Mouse (Mus musculus) midbrain, embryonic 16.5 days (tissue): ENCODE data around the gene Syt8. TPM values are rescaled to one million over a fixed set of nuclear protein-coding genes. Genes with fewer than 3 reads are reported as not detected.

Experiments
- ATAC-seq: fragments of 200-750 bp; cut with Nextera tagmentation; 2 replicates; pipeline ENCODE4 v1.8.0; 2017; ENCODE audit warnings: moderate TSS enrichment
- H3K27ac ChIP-seq: fragments of 300-500 bp; sonication (generic); 2 replicates; pipeline ENCODE4 v1.5.1; 2014; ENCODE audit warnings: mild to moderate bottlenecking, low read length, mixed read lengths
- H3K27me3 ChIP-seq: fragments of 300-500 bp; sonication (generic); 2 replicates; pipeline ENCODE4 v1.6.1; 2014; ENCODE audit warnings: low read depth, low read length, mixed read lengths; ENCODE audit not compliant: control insufficient read depth, insufficient read depth
- H3K36me3 ChIP-seq: fragments of 300-500 bp; sonication (generic); 2 replicates; pipeline ENCODE4 v1.6.1; 2014; ENCODE audit warnings: mild to moderate bottlenecking, low read length, moderate library complexity, mixed read lengths; ENCODE audit not compliant: control insufficient read depth, insufficient read depth
- H3K4me1 ChIP-seq: fragments of 300-500 bp; sonication (generic); 2 replicates; pipeline ENCODE4 v1.6.1; 2014; ENCODE audit warnings: mild to moderate bottlenecking, low read length, mixed read lengths; ENCODE audit not compliant: control insufficient read depth, insufficient read depth
- H3K4me2 ChIP-seq: fragments of 300-500 bp; sonication (generic); 2 replicates; pipeline ENCODE4 v1.6.1; 2014; ENCODE audit warnings: mild to moderate bottlenecking, low read length, mixed read lengths
- H3K4me3 ChIP-seq: fragments of 300-500 bp; sonication (generic); 2 replicates; pipeline ENCODE4 v1.5.1; 2014; ENCODE audit warnings: low read depth, mild to moderate bottlenecking, low read length, moderate library complexity, mixed read lengths
- H3K9ac ChIP-seq: fragments of 300-500 bp; sonication (generic); 2 replicates; pipeline ENCODE4 v1.6.1; 2014; ENCODE audit warnings: low read depth, low read length, mixed read lengths
- H3K9me3 ChIP-seq: fragments of 300-500 bp; sonication (generic); replicated peaks from 2 replicates; pipeline ENCODE4 v1.6.1; 2014; ENCODE audit warnings: mild to moderate bottlenecking, low read length, mixed read lengths; ENCODE audit not compliant: control insufficient read depth, poor library complexity, severe bottlenecking
- WGBS: fragments of 180-500 bp; shearing (Covaris S2); extraction: QIAGEN DNeasy Blood & Tissue Kit; methylation state at CpG from one replicate; pipeline ENCODE4 v1.1.7; 2014; 5-methylcytosine and 5-hydroxymethylcytosine counted together
- polyA plus RNA-seq: library from polyadenylated mRNA; unstranded; fragments of >200 nt; fragmentation: Nextera tagmentation; extraction: Ambion mirVana; gene quantifications from 2 replicates; pipeline ENCODE4 v1.2.1, GENCODE M21; 2015

Gene Syt8
- polyA plus RNA-seq, 1 experiment from 2014 or later, result not detected

DNA sequence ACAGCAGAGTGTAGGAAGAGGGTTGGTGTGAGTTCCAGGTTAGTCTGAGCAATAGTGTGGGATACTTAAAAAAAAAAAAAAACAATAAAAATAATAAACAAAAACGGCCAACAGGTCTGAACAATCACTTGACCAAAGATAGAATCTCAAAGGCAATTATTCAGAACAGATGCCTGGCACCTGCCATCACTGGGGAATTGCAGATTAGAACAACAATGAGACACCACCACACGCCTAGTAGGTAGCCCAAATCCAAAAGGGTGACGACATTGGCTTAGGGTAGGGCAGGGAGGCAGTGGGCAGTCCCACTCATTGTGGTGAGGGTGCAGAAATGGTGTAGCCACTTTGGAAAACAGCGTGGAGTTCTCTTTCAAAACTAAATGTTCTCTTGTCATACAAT, 43.0 kb upstream of the Syt8 start:
- Histone ChIP-seq H3K4me3 (no peak overlapping the region), H3K27ac (no peak overlapping the region), H3K27me3 (no peaks in the 10 kb centered on the region), H3K9ac (no peak overlapping the region), H3K36me3 (no peaks in the 10 kb centered on the region), H3K4me1 (peaks cover 6% of the 10 kb centered on the region), H3K9me3 (no peaks in the 10 kb centered on the region), H3K4me2 (no peak overlapping the region)
- WGBS, result 65% methylated on average over 4 of the region's 4 CpGs
- no peak for ATAC-seq

DNA sequence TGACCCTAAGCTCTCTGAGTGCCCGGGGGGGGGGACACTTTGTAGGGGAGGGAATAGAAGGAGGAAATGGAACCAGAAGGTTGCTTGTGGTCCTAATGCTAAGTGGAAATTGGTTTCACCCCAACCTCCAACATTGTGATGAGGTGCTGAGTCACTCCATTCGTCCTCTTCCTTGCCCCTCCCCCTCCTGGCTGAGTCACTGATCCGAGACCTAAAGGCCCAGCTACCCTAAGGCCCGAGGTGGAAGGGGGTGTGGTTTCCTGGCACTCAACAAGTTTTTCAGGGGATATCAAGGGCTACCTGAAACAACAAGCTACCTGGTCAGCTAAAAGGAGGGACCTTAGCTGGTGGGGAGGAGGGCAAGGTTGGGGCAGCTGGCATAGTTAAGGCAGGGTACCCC, 41.5 kb upstream of the Syt8 start:
- no peak overlapping the region for H3K4me2 ChIP-seq
- 18% methylated on average over 4 of the region's 4 CpGs for WGBS
- H3K27me3 ChIP-seq, result no peaks in the 10 kb centered on the region
- H3K9ac ChIP-seq, result no peak overlapping the region
- no peak overlapping the region for H3K27ac ChIP-seq
- H3K36me3 ChIP-seq, result no peaks in the 10 kb centered on the region
- no peak overlapping the region for H3K4me3 ChIP-seq
- no peaks in the 10 kb centered on the region for H3K4me1 ChIP-seq
- no peak for ATAC-seq
- H3K9me3 ChIP-seq, result no peaks in the 10 kb centered on the region

DNA sequence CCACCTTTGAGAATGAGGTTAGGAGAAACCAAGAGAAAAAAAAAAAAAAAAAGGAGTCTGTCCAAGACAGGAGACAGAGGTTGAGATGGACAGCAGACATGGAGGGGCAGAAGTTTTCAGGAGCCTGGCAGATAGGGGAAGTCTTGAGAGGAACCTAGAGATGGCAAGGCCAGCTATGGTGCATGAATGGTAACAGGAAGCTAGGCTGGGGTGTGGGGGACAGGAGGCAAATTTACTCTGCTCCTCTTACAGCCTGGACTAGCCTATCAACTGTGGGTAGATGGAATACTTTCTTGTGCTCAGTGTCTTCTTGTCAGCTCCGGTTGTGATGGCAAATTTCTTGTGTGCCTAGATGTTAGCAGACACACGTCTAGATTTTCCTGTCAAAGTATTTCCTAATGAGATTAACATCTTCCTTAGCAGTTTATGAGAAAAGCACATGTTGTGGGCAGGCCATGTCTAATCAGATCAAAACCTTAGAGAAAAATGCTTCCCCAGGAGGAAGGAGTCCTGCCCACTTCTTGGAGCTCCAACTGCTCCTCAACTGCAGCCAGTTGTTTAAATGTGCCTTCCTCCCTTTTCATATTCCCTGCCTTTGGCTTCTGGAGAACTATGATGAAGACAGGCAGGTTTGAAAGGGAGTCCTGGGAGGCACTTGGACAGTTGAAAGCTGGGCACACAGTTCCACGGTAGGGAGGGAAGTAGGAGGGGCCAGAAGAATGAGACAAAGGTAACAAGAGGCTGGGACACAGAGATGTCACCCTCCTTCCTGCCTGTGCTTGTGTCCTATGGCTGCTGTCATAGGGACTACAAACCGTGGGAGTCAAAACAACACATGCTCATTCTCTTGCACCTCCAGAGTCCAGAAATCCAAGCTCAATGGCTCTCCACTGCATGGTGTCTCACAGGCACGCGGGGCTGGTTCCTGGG, 40.1 kb upstream of the Syt8 start:
- Histone ChIP-seq H3K4me3 (no peak overlapping the region), H3K4me2 (no peak overlapping the region), H3K4me1 (no peaks in the 10 kb centered on the region), H3K27ac (no peak overlapping the region), H3K9me3 (no peaks in the 10 kb centered on the region), H3K36me3 (no peaks in the 10 kb centered on the region), H3K27me3 (no peaks in the 10 kb centered on the region), H3K9ac (no peak overlapping the region)
- 70% methylated on average over 6 of the region's 6 CpGs for WGBS
- no peak for ATAC-seq

DNA sequence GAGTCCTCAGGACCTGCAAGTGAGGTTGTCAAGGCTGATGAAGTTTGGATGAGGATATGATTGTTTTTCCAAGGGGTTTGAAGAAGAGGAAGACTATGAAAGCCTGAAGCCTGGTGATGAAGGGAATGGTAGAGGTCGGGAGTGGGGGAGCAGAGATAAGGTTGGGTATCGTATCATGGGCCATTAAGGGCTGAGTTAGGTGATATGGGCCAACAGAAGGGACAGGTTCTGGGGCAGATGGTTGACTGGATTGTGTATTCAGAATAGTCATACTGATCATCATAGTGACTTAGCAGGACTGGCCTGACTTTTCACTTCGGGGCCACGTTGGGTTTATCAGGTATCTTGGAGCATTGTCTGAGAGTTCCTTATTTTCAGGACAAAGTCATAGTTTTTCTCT, 39.2 kb upstream of the Syt8 start:
- WGBS, result 83% methylated on average over 4 of the region's 4 CpGs
- H3K4me1 ChIP-seq, result no peaks in the 10 kb centered on the region
- no peaks in the 10 kb centered on the region for H3K27me3 ChIP-seq
- H3K9me3 ChIP-seq, result no peaks in the 10 kb centered on the region
- no peak overlapping the region for H3K9ac ChIP-seq
- no peak for ATAC-seq
- H3K4me3 ChIP-seq, result no peak overlapping the region
- H3K36me3 ChIP-seq, result no peaks in the 10 kb centered on the region
- H3K4me2 ChIP-seq, result no peak overlapping the region
- H3K27ac ChIP-seq, result no peak overlapping the region

DNA sequence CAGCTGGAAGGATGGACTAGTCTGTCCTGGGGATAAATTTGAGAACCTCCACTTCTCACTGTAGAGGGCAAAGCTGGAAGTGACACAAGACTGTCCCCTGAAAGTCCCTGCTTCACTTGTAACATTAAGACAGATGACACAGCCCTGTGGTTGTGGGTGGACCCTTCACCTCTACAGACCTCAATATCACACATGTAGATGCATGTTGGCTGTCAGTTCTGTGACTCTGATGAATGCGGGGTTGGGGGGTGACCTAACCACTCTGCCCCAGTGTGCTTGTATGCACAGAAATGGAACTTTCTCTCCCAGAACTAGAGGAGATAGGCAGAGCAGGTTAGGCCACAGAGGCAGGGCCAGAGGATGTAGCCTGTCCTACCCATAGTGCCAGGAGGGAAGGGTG, 38.0 kb upstream of the Syt8 start:
- Histone ChIP-seq H3K27me3 (no peaks in the 10 kb centered on the region), H3K9me3 (no peaks in the 10 kb centered on the region), H3K4me1 (no peaks in the 10 kb centered on the region), H3K27ac (no peak overlapping the region), H3K36me3 (no peaks in the 10 kb centered on the region), H3K4me3 (no peak overlapping the region), H3K9ac (no peak overlapping the region), H3K4me2 (no peak overlapping the region)
- ATAC-seq, result no peak
- WGBS, result 100% methylated on average over 1 of the region's 1 CpGs

DNA sequence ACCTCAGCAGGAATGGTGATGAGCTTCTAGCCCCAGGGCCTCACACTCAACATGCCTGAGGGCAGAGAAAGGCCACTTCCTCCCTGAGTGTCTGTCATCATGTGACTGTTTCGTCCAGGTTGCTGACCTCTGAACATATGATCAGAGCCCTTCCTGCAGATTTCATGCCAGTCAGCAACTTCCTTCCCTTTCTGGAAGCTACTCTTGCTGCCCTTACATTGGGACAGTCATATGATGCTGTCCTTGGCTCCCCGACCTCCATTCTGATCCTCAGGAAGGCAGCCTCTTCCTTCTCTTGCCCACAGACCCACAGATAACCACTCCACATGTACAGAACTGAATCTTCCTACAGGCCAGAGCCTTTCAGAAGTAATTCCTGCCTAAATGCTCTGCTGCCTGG, 36.6 kb upstream of the Syt8 start:
- Histone ChIP-seq H3K4me1 (no peaks in the 10 kb centered on the region), H3K9ac (no peak overlapping the region), H3K9me3 (no peaks in the 10 kb centered on the region), H3K27ac (no peak overlapping the region), H3K4me2 (no peak overlapping the region), H3K36me3 (no peaks in the 10 kb centered on the region), H3K4me3 (no peak overlapping the region), H3K27me3 (no peaks in the 10 kb centered on the region)
- ATAC-seq, result no peak
- WGBS, result 68% methylated on average over 2 of the region's 2 CpGs

DNA sequence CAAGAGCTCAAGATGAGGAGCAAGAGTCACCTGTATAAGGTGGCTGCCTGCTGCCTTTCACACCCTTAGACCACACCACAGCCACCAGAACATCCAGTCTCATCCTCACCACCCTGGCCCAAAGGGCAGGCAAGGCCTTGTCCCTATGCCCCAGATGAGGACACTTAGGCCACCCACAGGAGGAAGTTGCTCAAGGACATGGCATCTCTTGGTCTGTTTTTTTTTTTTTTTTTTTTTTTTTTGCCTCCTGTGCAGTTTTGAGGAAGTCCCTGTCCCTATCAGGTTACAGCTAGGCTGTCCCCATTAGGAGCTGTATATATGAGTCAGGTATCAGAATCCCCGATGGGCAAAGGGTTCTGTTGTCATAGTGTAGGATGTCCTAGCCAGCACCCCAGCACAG, 35.4 kb upstream of the Syt8 start:
- ATAC-seq, result no peak

DNA sequence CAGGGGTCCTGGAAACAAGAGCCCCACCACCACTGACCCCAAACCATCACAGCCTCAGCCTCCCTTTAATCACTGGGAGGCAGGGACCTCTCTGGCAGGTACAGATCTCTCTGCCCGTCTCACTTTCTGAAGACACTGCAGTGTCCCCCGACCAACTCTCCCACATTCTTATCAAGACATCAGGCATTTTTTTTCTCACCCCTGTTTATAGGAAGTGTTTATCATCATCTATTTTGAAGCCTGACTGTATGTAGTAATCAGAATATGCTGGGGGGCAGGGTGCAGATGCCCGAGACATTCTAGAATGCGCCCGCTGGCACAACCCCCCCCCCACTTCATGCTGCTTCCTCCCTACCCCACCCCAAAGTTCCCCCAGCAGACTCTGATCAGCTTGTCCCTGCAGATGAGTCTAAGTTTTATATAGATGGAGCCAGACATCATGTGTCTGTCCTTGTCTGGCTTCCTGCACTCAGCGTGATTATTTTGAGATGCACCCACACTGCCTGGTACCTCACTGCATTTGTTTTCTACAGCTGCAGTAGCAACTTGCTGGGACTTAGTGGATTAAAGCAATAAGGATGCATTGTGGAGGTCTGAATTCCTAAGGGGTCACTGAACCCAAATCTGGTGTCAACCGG, 34.4 kb upstream of the Syt8 start:
- WGBS, result 55% methylated on average over 7 of the region's 7 CpGs
- H3K9ac ChIP-seq, result no peak overlapping the region
- no peaks in the 10 kb centered on the region for H3K9me3 ChIP-seq
- no peaks in the 10 kb centered on the region for H3K4me1 ChIP-seq
- ATAC-seq, result no peak
- no peak overlapping the region for H3K4me3 ChIP-seq
- no peak overlapping the region for H3K4me2 ChIP-seq
- no peaks in the 10 kb centered on the region for H3K27me3 ChIP-seq
- no peak overlapping the region for H3K27ac ChIP-seq
- H3K36me3 ChIP-seq, result no peaks in the 10 kb centered on the region

More for the DNA sequence above, 35.4 kb upstream of the Syt8 start:
- 91% methylated on average over 1 of the region's 1 CpGs for WGBS
- Histone ChIP-seq H3K9ac (no peak overlapping the region), H3K27me3 (no peaks in the 10 kb centered on the region), H3K9me3 (no peaks in the 10 kb centered on the region), H3K4me1 (no peaks in the 10 kb centered on the region), H3K36me3 (no peaks in the 10 kb centered on the region), H3K4me2 (no peak overlapping the region), H3K4me3 (no peak overlapping the region), H3K27ac (no peak overlapping the region)

DNA sequence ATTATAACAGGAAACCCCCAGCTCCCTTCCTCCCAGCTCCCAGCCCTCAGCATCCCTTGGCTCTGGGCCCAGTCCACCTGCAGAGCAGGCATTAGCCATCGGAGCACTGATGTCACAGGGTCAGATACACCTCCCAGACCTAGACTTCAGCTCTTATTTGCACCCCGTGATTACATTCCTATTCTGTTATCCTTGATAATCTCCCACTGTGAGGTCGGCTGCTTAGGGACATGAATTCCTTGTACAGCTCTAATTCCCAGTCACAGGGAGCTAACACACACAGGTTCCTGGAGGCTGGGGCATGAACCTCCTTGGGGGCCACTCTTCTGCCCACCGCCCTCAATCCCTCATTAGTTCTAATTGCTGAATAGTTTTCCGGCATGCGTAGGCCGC, 33.9 kb upstream of the Syt8 start:
- Histone ChIP-seq H3K27me3 (no peaks in the 10 kb centered on the region), H3K36me3 (no peaks in the 10 kb centered on the region), H3K4me2 (no peak overlapping the region), H3K9ac (no peak overlapping the region), H3K4me1 (no peaks in the 10 kb centered on the region), H3K4me3 (no peak overlapping the region), H3K9me3 (no peaks in the 10 kb centered on the region), H3K27ac (no peak overlapping the region)
- WGBS, result 24% methylated on average over 7 of the region's 7 CpGs
- ATAC-seq, result no peak
